Mouse (Mus musculus): Measurements from ENCODE around the gene Pde6d. TPM values are rescaled to one million over a fixed set of nuclear protein-coding genes. Genes with fewer than 3 reads are reported as not detected.

Pde6d gene
- polyA plus RNA-seq, 1 experiment from 2014 or later = 64.3 TPM

DNA sequence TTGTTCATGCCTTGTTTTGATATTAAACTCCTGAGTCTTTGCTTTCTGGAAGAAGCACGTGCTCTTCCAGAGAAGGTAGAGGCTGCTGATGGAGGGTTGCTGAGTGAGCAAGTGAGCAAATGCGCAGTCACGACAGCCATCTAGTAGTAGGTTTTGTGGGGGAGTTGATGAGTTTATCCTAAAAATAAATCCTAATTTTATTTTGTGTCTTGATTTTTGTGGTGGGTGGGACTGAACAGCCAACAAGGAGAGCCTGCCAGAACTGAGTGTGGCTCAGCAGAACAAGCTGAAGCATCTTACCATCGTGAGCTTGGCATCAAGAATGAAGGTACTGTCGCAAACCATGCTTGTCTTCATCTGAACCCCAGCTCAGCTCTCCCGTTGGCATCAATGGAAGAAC is 14.1 kb upstream of the Pde6d start:
- H3K36me3 ChIP-seq (replicated peaks) = peaks cover 98% of the 10 kb centered on the region
- no peak overlapping the region for H3K27ac ChIP-seq
- WGBS = 93% methylated on average over 6 of the region's 6 CpGs
- H3K4me3 ChIP-seq = no peak overlapping the region
- no peaks in the 10 kb centered on the region for H3K27me3 ChIP-seq (ENCODE audit: poor library complexity, severe bottlenecking)
- no peaks in the 10 kb centered on the region for H3K9me3 ChIP-seq
- DNase-seq (ENCODE audit: extremely low spot score, low spot score) = no peak
- no peaks in the 10 kb centered on the region for H3K4me1 ChIP-seq

DNA sequence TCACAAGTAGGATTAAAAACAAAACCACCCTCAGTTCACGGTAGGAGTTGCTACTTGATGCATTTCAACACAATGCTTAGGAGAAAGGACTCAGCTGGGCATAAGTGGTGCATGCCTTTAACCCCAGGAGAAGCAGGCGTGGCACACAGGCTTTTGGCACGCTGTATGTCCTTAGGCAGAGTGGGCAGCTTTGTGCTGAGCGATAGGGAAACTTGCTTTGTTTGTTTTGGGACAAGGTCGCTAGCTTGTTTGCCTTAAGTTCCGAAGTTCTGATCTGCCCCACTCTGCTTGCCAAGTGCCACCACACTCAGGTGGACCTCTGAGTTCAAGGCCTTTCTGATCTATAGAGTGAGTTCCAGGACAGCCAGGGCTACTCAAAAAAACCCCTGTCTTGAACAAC is 12.9 kb upstream of the Pde6d start:
- WGBS = 92% methylated on average over 6 of the region's 6 CpGs
- Histone ChIP-seq H3K4me1 (no peaks in the 10 kb centered on the region), H3K36me3 (replicated peaks) (peaks cover 97% of the 10 kb centered on the region), H3K27me3 (ENCODE audit: poor library complexity, severe bottlenecking) (no peaks in the 10 kb centered on the region), H3K4me3 (no peak overlapping the region), H3K9me3 (no peaks in the 10 kb centered on the region), H3K27ac (no peak overlapping the region)
- no peak for DNase-seq (ENCODE audit: extremely low spot score, low spot score)

DNA sequence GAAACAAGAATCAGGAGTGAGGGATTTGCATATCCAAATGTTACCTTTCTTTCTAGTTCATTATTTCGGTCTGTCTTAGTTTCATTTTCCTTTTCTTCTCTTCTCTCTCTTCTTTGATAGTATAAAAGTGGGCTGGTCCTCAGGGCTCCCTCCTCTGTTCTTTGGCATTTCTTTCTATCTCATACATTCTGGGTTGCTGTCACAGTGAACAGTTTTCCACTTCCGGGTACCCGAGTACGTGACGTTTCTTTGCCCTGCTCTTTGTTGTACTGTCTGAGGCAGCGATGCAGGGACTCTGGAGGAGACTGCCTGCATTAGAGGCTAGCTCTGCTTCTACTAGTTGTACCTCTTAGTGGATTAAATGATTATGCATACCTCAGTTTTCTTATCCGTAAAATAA is 12.1 kb upstream of the Pde6d start:
- 91% methylated on average over 7 of the region's 7 CpGs for WGBS
- DNase-seq (ENCODE audit: extremely low spot score, low spot score) = no peak
- H3K4me1 ChIP-seq = no peaks in the 10 kb centered on the region
- H3K9me3 ChIP-seq = no peaks in the 10 kb centered on the region
- no peak overlapping the region for H3K27ac ChIP-seq
- H3K4me3 ChIP-seq = no peak overlapping the region
- H3K36me3 ChIP-seq (replicated peaks) = peaks cover 97% of the 10 kb centered on the region
- no peaks in the 10 kb centered on the region for H3K27me3 ChIP-seq (ENCODE audit: poor library complexity, severe bottlenecking)

DNA sequence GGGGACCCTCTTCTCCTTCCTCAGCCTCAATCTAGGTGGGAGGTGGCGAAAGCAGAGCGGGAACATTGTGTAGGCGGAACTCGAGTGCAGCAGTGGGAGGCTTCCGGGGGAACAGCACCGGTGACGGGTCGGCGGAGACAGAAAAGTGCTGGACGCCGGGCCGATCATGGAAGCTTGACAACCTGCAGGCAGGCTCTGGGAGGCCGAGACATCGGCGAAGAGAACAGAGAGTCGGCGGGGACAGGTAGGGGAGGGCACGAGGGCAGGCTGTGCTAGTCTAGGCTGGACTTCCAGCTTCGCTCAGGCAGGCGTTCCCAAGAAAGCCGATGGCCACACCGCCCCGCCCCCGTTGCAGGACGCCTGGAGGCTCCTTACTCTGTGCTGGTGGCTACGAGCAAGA is 4.6 kb upstream of the Pde6d start:
- H3K36me3 ChIP-seq (replicated peaks) = peaks cover 29% of the 10 kb centered on the region
- H3K4me1 ChIP-seq = peaks cover 25% of the 10 kb centered on the region
- peak; percentile 82 for DNase-seq (ENCODE audit: extremely low spot score, low spot score)
- WGBS = under 1% methylated on average over 26 of the region's 26 CpGs
- no peaks in the 10 kb centered on the region for H3K27me3 ChIP-seq (ENCODE audit: poor library complexity, severe bottlenecking)
- H3K9me3 ChIP-seq = no peaks in the 10 kb centered on the region
- H3K4me3 ChIP-seq = peak overlapping the region; percentile 82
- peak overlapping the region; percentile 86 for H3K27ac ChIP-seq

DNA sequence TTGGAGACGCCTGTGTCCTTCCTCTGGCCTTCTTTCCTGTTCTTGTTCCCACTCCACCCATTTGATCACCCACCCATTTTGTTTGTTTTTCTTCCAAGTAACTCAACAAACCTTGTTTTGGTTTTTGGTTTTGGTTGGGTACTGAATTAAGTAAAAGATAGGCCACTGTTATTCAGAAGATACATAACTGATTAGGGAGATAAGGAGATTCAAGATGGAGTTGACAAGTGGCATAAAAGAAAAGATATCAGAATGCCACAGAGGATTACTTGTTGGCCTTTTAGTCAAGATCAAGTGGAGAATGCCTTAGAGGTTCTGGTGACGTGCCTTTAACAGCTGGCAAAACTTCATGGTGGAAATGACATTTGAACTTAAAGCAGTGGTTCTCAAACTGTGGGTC is 1.3 kb upstream of the Pde6d start:
- Histone ChIP-seq H3K27ac (no peak overlapping the region), H3K36me3 (replicated peaks) (peaks cover 10% of the 10 kb centered on the region), H3K4me3 (no peak overlapping the region), H3K9me3 (no peaks in the 10 kb centered on the region), H3K4me1 (peaks cover 35% of the 10 kb centered on the region), H3K27me3 (ENCODE audit: poor library complexity, severe bottlenecking) (no peaks in the 10 kb centered on the region)
- 80% methylated on average over 2 of the region's 2 CpGs for WGBS
- no peak for DNase-seq (ENCODE audit: extremely low spot score, low spot score)

DNA sequence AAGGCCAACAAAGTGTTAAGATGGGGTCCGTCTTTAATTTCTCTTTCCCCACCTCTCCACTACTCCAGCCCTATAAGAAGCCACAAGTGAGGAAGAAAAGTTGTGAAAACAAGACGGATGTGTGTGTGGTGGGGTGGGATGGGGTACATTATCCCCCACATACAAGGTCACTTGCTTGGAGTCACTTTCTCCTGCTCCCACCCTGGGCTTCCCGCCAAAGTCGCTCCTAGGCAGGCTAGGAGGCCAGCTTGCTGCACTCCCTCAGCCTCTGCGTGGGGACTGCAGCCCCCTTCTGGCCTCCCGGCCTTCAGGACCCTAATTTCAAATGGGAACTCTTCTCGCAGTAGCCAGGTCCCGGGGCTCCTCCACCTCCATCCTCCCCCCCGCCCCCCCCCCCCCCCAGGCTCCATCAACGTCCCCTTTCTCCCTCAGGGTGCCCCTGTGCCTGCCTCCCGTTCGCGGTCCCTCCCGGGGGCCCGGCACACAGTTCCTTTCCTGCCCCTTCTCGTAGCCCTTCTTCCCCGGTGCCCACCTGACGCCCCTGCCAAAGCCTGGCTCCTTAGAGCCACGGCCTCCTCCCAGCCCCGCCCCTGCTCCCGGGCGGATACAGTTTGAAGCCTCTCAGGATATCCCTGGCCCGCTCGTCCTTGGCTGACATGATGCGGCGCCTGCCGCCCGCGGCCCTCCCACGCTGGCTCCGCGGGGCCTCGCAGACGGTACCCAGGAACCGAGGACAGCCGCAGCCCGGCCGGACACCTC is 558 bp downstream of the Pde6d start:
- H3K27ac ChIP-seq = peak overlapping the region; percentile 93
- H3K9me3 ChIP-seq = no peaks in the 10 kb centered on the region
- H3K4me1 ChIP-seq = peaks cover 25% of the 10 kb centered on the region
- H3K27me3 ChIP-seq (ENCODE audit: poor library complexity, severe bottlenecking) = no peaks in the 10 kb centered on the region
- WGBS = 1% methylated on average over 37 of the region's 38 CpGs
- no peak for DNase-seq (ENCODE audit: extremely low spot score, low spot score)
- peak overlapping the region; percentile 66 for H3K4me3 ChIP-seq
- H3K36me3 ChIP-seq (replicated peaks) = peaks cover 10% of the 10 kb centered on the region

DNA sequence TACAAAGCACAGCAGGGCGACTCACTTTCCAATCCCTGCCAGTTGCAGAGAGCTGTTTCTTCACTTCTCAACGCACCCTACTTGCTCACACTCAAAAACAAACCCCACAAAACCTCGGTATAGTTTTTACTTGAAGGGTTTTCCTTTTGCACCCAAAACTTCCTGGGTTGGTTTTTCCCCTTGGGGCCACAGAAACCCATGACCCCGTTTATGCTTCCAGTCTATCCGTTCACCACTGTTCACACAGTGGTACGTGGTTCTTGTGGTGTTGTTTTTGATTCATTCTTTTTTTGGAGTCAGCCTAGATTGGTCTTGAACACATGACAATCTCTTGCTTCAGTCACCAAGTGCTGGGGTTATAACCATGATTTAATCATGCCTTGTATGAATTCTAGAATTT is 2.0 kb downstream of the Pde6d start:
- peaks cover 20% of the 10 kb centered on the region for H3K4me1 ChIP-seq
- no peak overlapping the region for H3K27ac ChIP-seq
- H3K27me3 ChIP-seq (ENCODE audit: poor library complexity, severe bottlenecking) = no peaks in the 10 kb centered on the region
- H3K9me3 ChIP-seq = no peaks in the 10 kb centered on the region
- peaks cover 10% of the 10 kb centered on the region for H3K36me3 ChIP-seq (replicated peaks)
- DNase-seq (ENCODE audit: extremely low spot score, low spot score) = no peak
- 83% methylated on average over 6 of the region's 6 CpGs for WGBS
- H3K4me3 ChIP-seq = no peak overlapping the region

DNA sequence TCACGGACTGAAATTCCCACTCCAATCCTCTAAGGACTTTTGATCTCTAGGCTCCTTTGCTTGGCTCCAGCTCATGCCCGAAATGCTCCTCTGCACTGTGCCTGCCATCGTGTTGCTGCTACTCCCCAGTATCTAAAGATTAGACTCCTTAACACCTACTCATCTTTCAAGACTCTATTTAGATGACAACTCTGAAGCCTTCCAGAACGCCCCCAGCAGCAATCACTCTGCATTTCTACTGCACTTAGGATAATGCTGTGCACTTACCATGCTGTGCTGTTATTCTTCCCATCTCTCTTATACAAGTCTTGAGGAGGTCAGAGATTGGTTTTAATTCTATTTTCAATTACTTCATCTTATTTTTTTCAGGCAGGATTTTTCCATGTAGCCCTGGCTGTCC is 10.5 kb downstream of the Pde6d start:
- Histone ChIP-seq H3K27me3 (ENCODE audit: poor library complexity, severe bottlenecking) (no peaks in the 10 kb centered on the region), H3K4me3 (no peak overlapping the region), H3K4me1 (no peaks in the 10 kb centered on the region), H3K36me3 (replicated peaks) (peaks cover 14% of the 10 kb centered on the region), H3K27ac (no peak overlapping the region), H3K9me3 (no peaks in the 10 kb centered on the region)
- no peak for DNase-seq (ENCODE audit: extremely low spot score, low spot score)
- 88% methylated on average over 4 of the region's 4 CpGs for WGBS

DNA sequence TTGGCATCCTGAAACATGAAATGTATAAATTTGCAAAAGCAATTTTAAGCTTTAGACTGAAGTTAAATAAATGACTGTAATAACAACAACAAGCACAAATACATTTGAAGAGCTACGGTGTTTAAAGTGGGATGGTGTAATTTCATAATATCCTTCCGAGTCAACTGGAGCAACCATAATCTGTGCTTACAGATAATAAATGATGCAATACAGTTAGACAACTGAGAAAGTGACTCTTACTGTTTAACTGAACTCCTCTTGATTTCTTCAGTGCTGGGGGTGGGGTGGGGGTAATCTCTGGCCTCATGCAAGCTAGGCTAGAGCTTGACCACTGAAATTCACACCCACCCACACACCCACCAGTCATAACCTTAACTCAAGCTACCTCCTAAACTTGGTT is 11.0 kb downstream of the Pde6d start:
- no peaks in the 10 kb centered on the region for H3K4me1 ChIP-seq
- DNase-seq (ENCODE audit: extremely low spot score, low spot score) = no peak
- H3K9me3 ChIP-seq = no peaks in the 10 kb centered on the region
- H3K4me3 ChIP-seq = no peak overlapping the region
- no peak overlapping the region for H3K27ac ChIP-seq
- WGBS = 96% methylated on average over 2 of the region's 2 CpGs
- H3K36me3 ChIP-seq (replicated peaks) = peaks cover 14% of the 10 kb centered on the region
- H3K27me3 ChIP-seq (ENCODE audit: poor library complexity, severe bottlenecking) = no peaks in the 10 kb centered on the region

DNA sequence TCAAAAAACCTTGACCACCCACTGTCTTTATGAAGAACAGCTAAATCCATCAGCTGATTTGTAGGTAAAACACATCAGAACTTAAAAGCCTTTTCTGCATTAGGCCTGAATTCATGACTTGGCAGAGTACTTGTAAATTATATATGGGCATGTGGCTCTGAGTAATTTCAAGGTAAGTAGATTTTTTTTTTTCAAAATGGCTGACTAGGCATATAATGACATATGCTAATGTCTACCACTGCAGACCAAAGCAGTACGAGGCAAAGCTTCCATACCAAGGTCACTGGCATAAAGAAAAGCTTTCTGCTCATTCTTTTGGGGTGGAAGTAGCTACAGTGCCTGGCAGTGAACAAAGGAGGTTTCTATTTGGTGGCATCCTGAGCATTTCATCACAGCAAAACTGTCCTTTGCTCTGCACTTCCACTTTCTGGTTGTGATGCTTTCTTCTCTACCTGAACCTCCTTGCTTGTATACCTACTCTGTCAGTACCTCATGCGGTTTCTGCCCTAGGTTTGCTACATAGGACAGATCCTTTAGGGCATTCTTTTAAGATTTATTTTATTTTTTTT is 13.1 kb downstream of the Pde6d start:
- H3K27ac ChIP-seq = no peak overlapping the region
- peaks cover 14% of the 10 kb centered on the region for H3K36me3 ChIP-seq (replicated peaks)
- H3K4me1 ChIP-seq = no peaks in the 10 kb centered on the region
- no peaks in the 10 kb centered on the region for H3K9me3 ChIP-seq
- no peak for DNase-seq (ENCODE audit: extremely low spot score, low spot score)
- 90% methylated on average over 2 of the region's 2 CpGs for WGBS
- H3K4me3 ChIP-seq = no peak overlapping the region
- H3K27me3 ChIP-seq (ENCODE audit: poor library complexity, severe bottlenecking) = no peaks in the 10 kb centered on the region

DNA sequence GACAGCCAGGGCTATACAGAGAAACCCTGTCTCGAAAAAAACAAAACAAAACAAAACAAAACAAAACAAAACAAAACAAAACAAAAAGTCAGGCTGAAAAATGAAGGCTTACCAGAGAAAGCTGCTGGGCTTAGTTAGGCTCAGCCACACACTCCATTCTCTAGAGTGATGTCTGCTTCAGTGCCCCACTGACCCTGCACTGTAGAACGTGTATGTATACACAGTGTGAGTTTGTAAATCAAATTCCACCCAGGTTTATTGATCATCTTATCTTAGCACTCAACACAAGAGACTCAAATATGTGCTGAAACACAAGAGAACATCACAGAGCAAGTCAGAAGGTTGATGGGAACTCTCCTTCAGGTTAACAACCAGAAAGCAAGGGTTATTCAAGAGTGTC is 14.0 kb downstream of the Pde6d start:
- no peak for DNase-seq (ENCODE audit: extremely low spot score, low spot score)
- Histone ChIP-seq H3K27ac (no peak overlapping the region), H3K4me3 (no peak overlapping the region), H3K9me3 (no peaks in the 10 kb centered on the region), H3K4me1 (no peaks in the 10 kb centered on the region), H3K27me3 (ENCODE audit: poor library complexity, severe bottlenecking) (no peaks in the 10 kb centered on the region), H3K36me3 (replicated peaks) (peaks cover 20% of the 10 kb centered on the region)
- 83% methylated on average over 2 of the region's 2 CpGs for WGBS

DNA sequence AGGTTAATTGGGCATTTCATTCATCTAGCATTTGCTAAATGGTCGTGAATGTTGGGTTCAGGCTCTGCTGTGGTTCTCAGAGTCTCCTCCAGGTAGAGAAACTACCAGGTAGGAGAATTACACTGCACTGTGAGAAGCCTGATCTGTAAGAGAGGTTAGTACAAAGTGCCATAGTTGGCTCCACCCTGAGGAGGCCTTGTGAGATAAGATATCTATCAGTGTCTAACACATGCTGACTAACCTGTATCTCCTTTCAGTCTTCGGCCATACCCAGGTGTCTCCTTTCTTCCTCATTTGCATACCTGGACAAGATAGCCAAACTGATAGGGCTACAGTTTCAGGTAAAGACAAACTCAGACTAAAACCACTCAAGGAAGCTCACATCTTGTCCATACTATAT is 19.8 kb downstream of the Pde6d start:
- 85% methylated on average over 2 of the region's 2 CpGs for WGBS
- Histone ChIP-seq H3K36me3 (replicated peaks) (peaks cover 43% of the 10 kb centered on the region), H3K27ac (no peak overlapping the region), H3K27me3 (ENCODE audit: poor library complexity, severe bottlenecking) (no peaks in the 10 kb centered on the region), H3K4me1 (no peaks in the 10 kb centered on the region), H3K4me3 (no peak overlapping the region), H3K9me3 (no peaks in the 10 kb centered on the region)
- DNase-seq (ENCODE audit: extremely low spot score, low spot score) = no peak

DNA sequence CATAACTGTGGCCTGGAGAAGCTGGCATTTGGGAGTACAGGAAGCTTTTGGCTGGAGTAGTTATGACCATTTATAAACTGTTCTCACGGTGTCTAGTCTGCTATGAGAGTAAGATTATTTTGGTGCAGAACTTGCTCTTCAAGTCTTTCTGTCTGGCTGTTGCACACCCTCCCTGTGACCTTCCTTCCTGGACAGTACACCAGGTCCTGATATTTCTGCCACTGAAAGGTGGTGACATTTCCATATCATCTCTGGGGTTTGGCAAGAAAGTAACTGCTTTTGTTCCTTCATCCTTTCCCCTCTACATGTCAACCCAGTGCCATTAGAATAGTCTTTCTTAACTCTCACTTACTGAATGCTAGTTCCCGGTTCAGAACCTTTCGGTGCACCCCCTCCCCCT is 23.2 kb downstream of the Pde6d start:
- no peaks in the 10 kb centered on the region for H3K9me3 ChIP-seq
- no peaks in the 10 kb centered on the region for H3K4me1 ChIP-seq
- peaks cover 64% of the 10 kb centered on the region for H3K36me3 ChIP-seq (replicated peaks)
- no peak for DNase-seq (ENCODE audit: extremely low spot score, low spot score)
- no peak overlapping the region for H3K27ac ChIP-seq
- no peaks in the 10 kb centered on the region for H3K27me3 ChIP-seq (ENCODE audit: poor library complexity, severe bottlenecking)
- 89% methylated on average over 3 of the region's 3 CpGs for WGBS
- no peak overlapping the region for H3K4me3 ChIP-seq
